Mouse (Mus musculus) stomach, embryonic 14.5 days (tissue): ENCODE data around the gene Dvl3. TPM values are rescaled to one million over a fixed set of nuclear protein-coding genes. Genes with fewer than 3 reads are reported as not detected.

Experiments
- ATAC-seq: fragments of 200-750 bp; cut with Nextera tagmentation; 2 replicates; pipeline ENCODE4 v1.8.0; 2017; ENCODE audit warnings: low read depth, moderate TSS enrichment; ENCODE audit not compliant: insufficient number of reproducible peaks, insufficient read depth, low FRiP score
- H3K27ac ChIP-seq: fragments of 300-500 bp; sonication (generic); 2 replicates; pipeline ENCODE4 v1.5.1; 2014; ENCODE audit warnings: mild to moderate bottlenecking, low read length, moderate library complexity, mixed read lengths
- H3K27me3 ChIP-seq: fragments of 300-500 bp; sonication (generic); 2 replicates; pipeline ENCODE4 v1.6.1; 2014; ENCODE audit warnings: low read length, control low read depth, mixed read lengths; ENCODE audit not compliant: control insufficient read depth, insufficient read depth
- H3K36me3 ChIP-seq: fragments of 300-500 bp; sonication (generic); 2 replicates; pipeline ENCODE4 v1.6.1; 2014; ENCODE audit warnings: mild to moderate bottlenecking, control low read depth, low read length, moderate library complexity, mixed read lengths; ENCODE audit not compliant: control insufficient read depth, insufficient read depth
- H3K4me1 ChIP-seq: fragments of 300-500 bp; sonication (generic); 2 replicates; pipeline ENCODE4 v1.6.1; 2014; ENCODE audit warnings: low read length, control low read depth, mixed read lengths; ENCODE audit not compliant: control insufficient read depth, insufficient read depth
- H3K4me2 ChIP-seq: fragments of 300-500 bp; sonication (generic); replicated peaks from 2 replicates; pipeline ENCODE4 v1.6.1; 2014; ENCODE audit warnings: low read depth, low read length, control low read depth
- H3K4me3 ChIP-seq: fragments of 300-500 bp; sonication (generic); 2 replicates; pipeline ENCODE4 v1.5.1; 2014; ENCODE audit warnings: low read depth, low read length, control low read depth
- H3K9ac ChIP-seq: fragments of 300-500 bp; sonication (generic); replicated peaks from 2 replicates; pipeline ENCODE4 v1.6.1; 2014; ENCODE audit warnings: low read depth, mild to moderate bottlenecking, control low read depth, low read length, moderate library complexity, mixed read lengths
- H3K9me3 ChIP-seq: fragments of 300-500 bp; sonication (generic); 2 replicates; pipeline ENCODE4 v1.6.1; 2016; ENCODE audit warnings: low read depth, low read length, control low read depth; ENCODE audit not compliant: control insufficient read depth
- WGBS: fragments of 180-500 bp; shearing (Covaris S2); extraction: QIAGEN DNeasy Blood & Tissue Kit; methylation state at CpG from one replicate; pipeline ENCODE4 v1.1.7; 2014; 5-methylcytosine and 5-hydroxymethylcytosine counted together
- polyA plus RNA-seq: library from polyadenylated mRNA; unstranded; fragments of >200 nt; fragmentation: Nextera tagmentation; extraction: Ambion mirVana; gene quantifications from 2 replicates; pipeline ENCODE4 v1.2.1, GENCODE M21; 2014

The Dvl3 gene
- polyA plus RNA-seq, 1 experiment from 2014 or later: 31.7 TPM

GRCm38 (mm10) chr16:20565075-20565474 is 48.3 kb downstream of the Dvl3 start:
- H3K9ac ChIP-seq: no peak overlapping the region
- H3K4me2 ChIP-seq: no peak overlapping the region
- H3K4me1 ChIP-seq: no peaks in the 10 kb centered on the region
- H3K9me3 ChIP-seq: no peaks in the 10 kb centered on the region
- peaks cover 18% of the 10 kb centered on the region for H3K36me3 ChIP-seq
- H3K4me3 ChIP-seq: no peak overlapping the region
- WGBS: 39% methylated on average over 1 of the region's 1 CpGs
- ATAC-seq: no peak
- H3K27me3 ChIP-seq: no peaks in the 10 kb centered on the region
- H3K27ac ChIP-seq: no peak overlapping the region

Other genes with a start within 250 kb of the Dvl3 start
- 76.3 and 83.4 TPM in 2 replicates for gene Parl, start 214.6 kb upstream of the Dvl3 start, polyA plus RNA-seq
- not detected in 2 replicates for gene Cyp2ab1, start 191.6 kb upstream of the Dvl3 start, polyA plus RNA-seq
- 73.9 and 81.7 TPM in 2 replicates for gene Abcc5, start 90.6 kb upstream of the Dvl3 start, polyA plus RNA-seq
- 83.8 and 87.3 TPM in 2 replicates for gene Eif2b5, start 18.2 kb upstream of the Dvl3 start, polyA plus RNA-seq
- gene Ap2m1, start 18.5 kb downstream of the Dvl3 start, polyA plus RNA-seq: 586 and 625 TPM in 2 replicates
- 53.0 and 53.5 TPM in 2 replicates for gene Abcf3, start 31.6 kb downstream of the Dvl3 start, polyA plus RNA-seq
- 4.0 and 4.3 TPM in 2 replicates for gene Vwa5b2, start 72.5 kb downstream of the Dvl3 start, polyA plus RNA-seq
- 30.3 and 33.8 TPM in 2 replicates for gene Eef1akmt4, start 94.6 kb downstream of the Dvl3 start, polyA plus RNA-seq
- gene Gm49333, start 94.6 kb downstream of the Dvl3 start, polyA plus RNA-seq: not detected in 2 replicates
- 46.1 and 46.8 TPM in 2 replicates for gene Alg3, start 94.8 kb downstream of the Dvl3 start, polyA plus RNA-seq
- gene Camk2n2, start 104.3 kb downstream of the Dvl3 start, polyA plus RNA-seq: 1.8 and 2.1 TPM in 2 replicates
- gene Ece2, start 112.8 kb downstream of the Dvl3 start, polyA plus RNA-seq: 2.4 and 3.4 TPM in 2 replicates
- gene Psmd2, start 134.7 kb downstream of the Dvl3 start, polyA plus RNA-seq: 275 and 279 TPM in 2 replicates
- gene Eif4g1, start 151.3 kb downstream of the Dvl3 start, polyA plus RNA-seq: 180 TPM in 2 replicates
- 7.5 and 8.3 TPM in 2 replicates for gene Fam131a, start 176.3 kb downstream of the Dvl3 start, polyA plus RNA-seq
- gene Polr2h, start 200.7 kb downstream of the Dvl3 start, polyA plus RNA-seq: 105 and 113 TPM in 2 replicates
- 13.2 and 15.8 TPM in 2 replicates for gene Clcn2, start 200.8 kb downstream of the Dvl3 start, polyA plus RNA-seq
- 4.5 and 5.4 TPM in 2 replicates for gene Chrd, start 216.1 kb downstream of the Dvl3 start, polyA plus RNA-seq
- gene Thpo, start 217.5 kb downstream of the Dvl3 start, polyA plus RNA-seq: 0.88 and 1.2 TPM in 2 replicates